16 mouse cellular contexts compared by ENCODE assay signal in genomic region chr7:110646611-110647407, GRCm38 (mm10). TPM values are rescaled to one million over a fixed set of nuclear protein-coding genes. Genes with fewer than 3 reads are reported as not detected.
"Had no signal": no experiment of that assay in that cellular context is flagged by ENCODE, and none has a peak within 500 bp of the region (broad histone marks: within the 10 kb centered on the region; RNA-seq: fewer than 3 reads in every experiment).

No protein-coding gene starts in this region.

- H3K27ac ChIP-seq: layer of hippocampus, adult 2 months; limb, embryonic 12.5 days; liver, embryonic 12.5 days; lung, embryonic 15.5 days; macrophage; midbrain, embryonic 15.5 days; neural tube, embryonic 12.5 days had no signal

- H3K9me3 ChIP-seq: lung, embryonic 15.5 days; midbrain, embryonic 15.5 days had no signal

- H3K4me1 ChIP-seq: liver, embryonic 12.5 days; midbrain, embryonic 15.5 days; neural tube, embryonic 12.5 days had no signal

- ATAC-seq: liver, embryonic 12.5 days; midbrain, embryonic 15.5 days had no signal

- H3K4me2 ChIP-seq: limb, embryonic 12.5 days; liver, embryonic 12.5 days; lung, embryonic 15.5 days; midbrain, embryonic 11.5 days; midbrain, embryonic 15.5 days; neural tube, embryonic 12.5 days had no signal

- H3K9ac ChIP-seq: limb, embryonic 12.5 days; liver, embryonic 12.5 days; lung, embryonic 15.5 days; midbrain, embryonic 15.5 days; neural tube, embryonic 12.5 days had no signal

- DNase-seq: kidney, adult 9 months; kidney, postnatal 10 days; kidney, postnatal 4 days; retina, postnatal 1 day; right cerebral cortex, postnatal 14 days; thymus, postnatal 36 days had no signal

- H3K36me3 ChIP-seq: limb, embryonic 12.5 days; liver, embryonic 12.5 days; lung, embryonic 15.5 days; midbrain, embryonic 15.5 days; neural tube, embryonic 12.5 days had no signal

- H3K27me3 ChIP-seq: limb, embryonic 12.5 days; liver, embryonic 12.5 days; midbrain, embryonic 15.5 days; neural tube, embryonic 12.5 days had no signal

- H3K4me3 ChIP-seq: layer of hippocampus, adult 2 months; limb, embryonic 12.5 days; liver, embryonic 12.5 days; lung, embryonic 15.5 days; megakaryocyte, embryonic 14.5 days; midbrain, embryonic 15.5 days; neural tube, embryonic 12.5 days had no signal

RNA-seq across cellular contexts. Expression of gene Adm, which starts 19.3 kb away (rescaled TPM):
- total RNA-seq: monocyte, adult 5-6 weeks had no signal
